Mouse (Mus musculus): Measurements from ENCODE around the gene Slc4a1. TPM values are rescaled to one million over a fixed set of nuclear protein-coding genes. Genes with fewer than 3 reads are reported as not detected.
"Not testable (repeated sequence)": the region's sequence is repeated elsewhere in the genome, so short reads cannot be mapped to it uniquely, and the experiment has no call there.

Slc4a1 gene
- total RNA-seq, 2 experiments from 2014 or later = 0.07 TPM; not detected in 1

DNA sequence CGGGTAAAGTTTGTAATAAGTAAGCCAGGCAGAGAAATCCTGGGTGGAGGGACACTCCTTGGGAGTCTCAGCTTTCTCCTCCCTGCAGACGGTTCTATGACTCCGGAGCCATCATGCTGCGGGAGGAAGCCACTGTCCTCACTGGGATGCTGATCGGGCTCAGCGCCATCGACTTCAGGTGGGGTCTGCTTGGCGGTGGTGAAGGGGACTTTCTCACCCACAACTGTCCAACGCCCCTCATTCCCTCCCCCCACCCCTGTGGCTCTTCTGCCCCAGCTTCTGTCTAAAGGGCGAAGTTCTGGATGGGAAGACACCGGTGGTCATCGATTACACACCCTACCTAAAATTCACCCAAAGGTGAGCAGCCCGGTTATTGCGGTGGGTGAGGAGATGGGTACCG, 33.1 kb upstream of the Slc4a1 start:
- no peak for DNase-seq (ENCODE audit: low spot score)

DNA sequence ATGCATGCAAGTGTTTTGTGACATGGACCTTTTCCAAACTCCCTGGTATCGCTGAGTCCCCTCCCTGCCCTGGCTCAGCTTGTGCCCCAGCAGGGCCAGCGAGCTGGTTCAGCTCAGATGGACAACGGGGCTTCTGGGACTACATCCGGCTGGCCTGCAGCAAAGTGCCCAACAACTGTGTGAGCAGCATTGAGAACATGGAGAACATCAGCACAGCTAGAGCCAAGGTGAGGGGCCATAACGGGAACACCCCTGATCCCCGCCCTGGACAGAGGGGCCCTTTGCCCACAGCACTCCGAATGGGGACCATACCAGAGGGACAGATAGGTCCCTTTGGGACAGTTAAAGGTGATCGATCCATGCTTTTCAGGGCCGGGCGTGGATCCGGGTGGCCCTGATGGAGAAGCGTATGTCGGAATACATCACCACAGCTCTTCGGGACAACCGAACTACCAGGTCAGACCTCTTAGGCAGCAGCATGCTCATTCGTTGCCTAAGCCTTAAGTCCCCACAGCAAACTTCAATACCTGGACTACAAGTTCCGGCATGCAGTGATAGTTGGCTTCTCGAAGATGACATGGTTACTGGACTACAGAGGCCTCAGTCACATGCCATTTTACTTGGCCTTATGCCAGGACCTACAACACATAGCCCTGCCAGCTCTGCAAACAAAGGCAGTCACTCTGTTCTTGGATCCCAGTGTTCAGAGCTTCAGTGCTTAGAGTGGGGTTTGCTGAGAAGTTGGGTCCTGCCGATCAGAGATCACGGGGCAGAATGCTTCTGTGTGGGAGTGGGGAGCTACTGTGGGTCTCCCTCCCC, 32.2 kb upstream of the Slc4a1 start:
- DNase-seq (ENCODE audit: low spot score) = no peak

DNA sequence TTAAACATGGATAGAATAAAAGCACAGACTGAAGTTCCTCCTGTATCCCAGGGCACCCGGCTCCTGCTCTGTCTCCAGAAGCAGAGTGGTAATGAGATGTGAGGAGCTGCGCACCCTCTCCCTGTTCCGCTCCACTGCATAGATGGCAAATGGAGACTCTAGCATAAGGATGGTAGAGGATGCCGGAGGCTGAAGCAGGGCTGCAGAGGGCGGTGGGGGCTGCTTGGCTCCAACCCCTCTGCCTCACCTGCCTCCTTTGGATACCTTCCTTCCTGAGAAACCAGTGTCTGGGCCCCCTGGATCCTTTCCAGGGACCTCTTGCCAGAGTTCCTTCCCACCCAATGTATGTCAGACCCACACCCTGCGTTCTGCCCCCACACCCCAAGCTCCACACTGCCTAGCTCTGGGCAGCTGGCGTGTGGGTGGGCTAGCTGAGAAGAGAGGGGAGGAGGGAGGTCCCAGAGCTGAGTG, 30.7 kb upstream of the Slc4a1 start:
- DNase-seq (ENCODE audit: low spot score) = no peak

DNA sequence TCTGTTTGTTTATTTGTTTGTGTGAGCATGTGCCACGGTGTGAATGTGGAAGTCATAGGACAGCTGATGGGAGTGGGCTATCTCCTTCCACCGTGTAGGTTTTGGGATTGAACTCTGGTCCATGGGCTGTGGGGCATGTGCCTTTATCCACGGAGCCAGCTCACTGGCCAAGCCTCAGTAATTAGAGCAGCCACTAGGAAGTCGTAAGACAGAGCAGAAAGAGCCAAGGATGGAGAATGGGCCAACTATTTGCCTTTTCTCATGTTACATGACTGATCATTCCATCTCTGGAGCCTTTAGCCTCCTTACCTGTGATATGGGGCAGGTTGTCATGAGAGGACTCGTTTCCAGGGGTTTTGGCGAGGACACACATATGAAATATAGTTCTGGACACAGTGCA, 30.3 kb upstream of the Slc4a1 start:
- no peak for DNase-seq (ENCODE audit: low spot score)

DNA sequence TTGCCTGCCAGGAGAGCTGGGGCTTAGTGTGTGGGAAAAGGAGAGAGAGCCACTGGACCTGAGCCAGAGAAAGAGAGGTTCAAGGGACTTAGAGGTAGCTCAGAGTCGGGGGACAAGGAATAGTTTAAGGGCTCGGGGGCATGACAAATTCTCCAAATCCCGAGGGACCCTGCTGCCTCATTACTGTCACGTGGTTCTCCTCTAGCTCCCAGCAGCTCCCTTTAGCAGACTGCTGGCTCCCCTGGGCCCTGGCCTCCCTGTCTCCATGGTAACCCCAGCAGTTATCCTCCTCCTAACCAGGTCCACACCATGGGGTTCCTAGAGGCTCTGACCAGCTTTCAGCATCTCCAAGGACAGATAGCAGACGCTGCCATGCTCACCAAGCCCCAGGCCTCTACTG, 29.2 kb upstream of the Slc4a1 start:
- no peak for DNase-seq (ENCODE audit: low spot score)

DNA sequence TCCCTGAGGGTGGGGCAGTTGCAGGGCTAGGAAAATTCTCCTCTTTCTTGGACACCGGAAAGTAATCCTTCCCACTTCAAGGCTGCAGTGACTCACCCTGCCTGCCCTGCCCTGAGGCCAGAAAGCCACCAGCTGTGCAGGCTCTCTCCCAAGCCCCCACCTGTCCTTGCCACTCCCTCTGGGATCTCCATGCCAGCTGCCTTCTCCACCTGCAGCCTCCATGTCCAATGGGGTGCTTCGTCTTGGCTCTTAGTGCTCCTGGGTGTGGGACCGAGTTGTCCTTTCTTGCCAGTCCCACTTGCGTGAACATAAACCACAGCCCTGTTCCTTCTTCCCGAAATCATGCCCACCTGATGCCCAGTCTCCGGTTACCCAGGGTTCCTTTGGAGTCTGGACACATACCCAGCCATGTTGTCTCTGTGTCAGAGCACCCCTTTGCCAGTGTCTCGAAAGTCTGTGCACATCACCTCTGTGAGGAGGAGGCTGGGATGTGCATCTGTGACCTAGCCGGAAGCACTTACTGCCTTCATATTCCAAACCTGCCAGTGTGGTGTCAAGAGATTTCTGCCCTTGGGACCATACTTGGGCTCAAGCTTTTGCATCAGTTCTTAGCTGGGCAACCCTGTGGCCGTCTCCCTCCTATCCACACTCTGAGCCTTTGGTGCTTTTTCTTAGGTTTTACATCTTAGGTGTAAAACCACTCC, 28.6 kb upstream of the Slc4a1 start:
- DNase-seq (ENCODE audit: low spot score) = no peak

DNA sequence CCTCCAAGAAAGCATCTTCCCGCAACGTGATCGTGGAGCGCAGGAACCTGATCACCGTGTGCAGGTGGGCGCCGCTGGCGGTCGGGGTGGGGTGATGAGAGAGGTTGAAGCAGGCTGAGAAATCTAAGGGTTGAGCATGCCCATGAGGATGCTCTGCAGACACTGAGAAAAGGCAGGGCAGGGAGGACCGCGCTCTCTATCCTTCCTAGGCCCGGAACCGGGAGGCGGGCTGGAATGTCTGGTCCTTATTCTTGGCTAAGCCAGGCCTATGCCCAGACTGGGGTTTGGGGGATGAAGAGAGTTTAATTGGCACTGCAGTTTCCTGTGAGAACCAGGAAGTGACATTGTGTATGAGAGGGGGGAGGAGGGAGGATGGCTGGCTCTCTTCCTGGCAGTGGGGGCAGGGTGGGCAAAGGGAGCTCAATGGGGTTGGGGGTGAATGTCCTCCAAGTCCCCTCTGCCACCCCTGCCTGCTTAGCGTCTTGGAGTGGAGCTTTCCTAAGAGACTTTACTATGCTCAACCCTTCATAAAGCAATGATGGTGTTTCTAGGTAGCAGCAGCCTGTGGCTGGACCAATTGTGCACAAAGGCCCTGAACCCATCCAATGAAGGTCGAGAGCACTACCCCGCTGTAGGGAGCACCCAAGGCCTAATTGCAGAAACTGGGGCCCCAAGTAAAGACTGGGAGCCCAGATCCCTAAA, 27.9 kb upstream of the Slc4a1 start:
- DNase-seq (ENCODE audit: low spot score) = no peak

DNA sequence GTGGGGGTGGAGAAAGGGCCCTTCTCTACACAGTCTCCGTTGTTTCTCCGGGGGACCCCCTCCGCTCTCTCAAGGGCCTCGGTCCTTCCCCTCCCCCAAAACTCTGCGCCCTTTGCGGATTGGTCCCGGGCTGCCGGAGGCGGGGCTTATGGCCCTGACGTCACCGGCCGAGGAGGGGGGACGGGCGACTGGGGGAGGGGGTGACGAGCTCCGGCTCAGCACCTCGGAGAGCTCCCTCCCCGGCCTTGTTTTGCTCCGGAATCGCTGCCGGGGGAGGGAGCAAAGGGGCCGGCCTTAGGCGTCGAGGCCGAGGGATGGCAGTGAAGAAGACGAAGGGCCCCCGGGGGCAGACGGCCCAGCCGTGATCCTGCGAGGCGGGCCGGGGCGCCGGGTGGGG, 27.2 kb upstream of the Slc4a1 start, which contains the start of gene Rundc3a:
TSS of gene Rundc3a (plus strand) at position 166 of the 397 bp plus-strand sequence.
- DNase-seq (ENCODE audit: low spot score) = peak; percentile 48

DNA sequence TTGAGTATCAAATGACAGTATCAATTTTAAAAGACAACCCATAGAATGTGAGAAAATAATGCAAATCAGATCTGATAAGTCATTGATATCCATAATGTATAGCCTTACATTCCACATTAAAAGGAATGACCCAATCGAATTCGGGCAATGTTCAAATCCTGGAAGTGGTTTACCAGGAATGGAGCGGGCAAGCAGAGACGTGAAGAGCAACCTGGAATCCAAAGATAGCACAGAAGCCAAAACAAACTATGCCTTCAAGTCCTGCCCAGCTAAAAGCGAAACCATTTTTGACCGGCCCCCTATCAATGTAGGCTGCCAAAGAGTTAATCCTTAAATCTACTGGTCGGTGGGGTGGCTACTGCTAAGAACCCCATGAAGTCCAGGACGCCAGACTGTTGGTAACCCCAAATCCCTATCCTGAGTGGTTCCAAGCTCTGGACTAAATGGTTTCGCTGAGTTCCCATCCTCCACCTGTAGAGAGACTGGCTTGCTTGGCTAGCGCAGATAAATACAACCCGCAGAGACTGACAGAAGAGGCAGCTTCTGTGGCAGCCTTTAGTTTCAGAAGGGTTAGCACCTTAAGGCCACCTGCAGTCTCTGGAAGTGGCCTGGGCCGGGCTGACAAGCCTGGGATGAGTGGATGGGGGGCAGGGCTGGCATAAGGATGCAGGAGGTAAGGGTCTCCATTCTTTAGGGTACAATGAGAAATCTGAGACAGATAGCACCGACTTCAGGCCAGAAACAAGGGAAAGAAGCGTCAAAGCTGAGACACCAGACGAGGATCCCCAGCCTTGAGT, 26.6 kb upstream of the Slc4a1 start:
- DNase-seq (ENCODE audit: low spot score) = no peak

DNA sequence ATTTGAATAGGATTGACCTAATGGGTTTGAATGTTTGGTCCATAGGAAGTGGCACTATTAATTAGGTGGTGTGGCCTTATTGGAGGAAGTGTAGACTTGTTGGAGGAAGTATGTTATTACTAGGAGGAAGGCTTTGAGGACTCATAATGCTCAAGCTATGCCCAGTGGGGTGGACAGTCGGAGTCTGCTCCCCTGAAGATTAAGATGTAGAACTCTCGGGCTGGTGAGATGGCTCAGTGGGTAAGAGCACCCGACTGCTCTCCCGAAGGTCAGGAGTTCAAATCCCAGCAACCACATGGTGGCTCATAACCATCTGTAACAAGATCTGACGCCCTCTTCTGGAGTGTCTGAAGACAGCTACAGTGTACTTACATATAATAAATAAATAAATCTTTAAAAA, 23.4 kb upstream of the Slc4a1 start:
- not testable (repeated sequence) for DNase-seq (ENCODE audit: low spot score)

DNA sequence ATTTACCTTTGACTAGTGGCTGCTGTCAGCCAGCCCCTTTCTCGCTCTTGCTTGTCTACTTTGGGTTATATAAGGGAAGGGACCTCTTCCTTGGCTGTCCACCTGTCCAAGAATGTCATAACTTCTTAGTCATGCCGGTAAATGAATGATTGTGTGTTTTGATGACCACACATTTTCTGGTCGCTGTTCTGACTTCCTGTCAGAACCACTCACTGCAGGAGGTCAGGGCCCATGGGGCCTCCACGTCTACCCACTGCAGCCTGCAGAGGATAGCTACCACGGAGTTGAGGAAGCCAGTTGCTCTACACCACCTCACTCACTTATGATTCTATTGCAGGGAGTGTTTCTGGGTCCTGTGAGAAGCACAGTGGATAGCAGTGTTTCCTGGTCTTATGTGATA, 20.1 kb upstream of the Slc4a1 start:
- DNase-seq (ENCODE audit: low spot score) = no peak

DNA sequence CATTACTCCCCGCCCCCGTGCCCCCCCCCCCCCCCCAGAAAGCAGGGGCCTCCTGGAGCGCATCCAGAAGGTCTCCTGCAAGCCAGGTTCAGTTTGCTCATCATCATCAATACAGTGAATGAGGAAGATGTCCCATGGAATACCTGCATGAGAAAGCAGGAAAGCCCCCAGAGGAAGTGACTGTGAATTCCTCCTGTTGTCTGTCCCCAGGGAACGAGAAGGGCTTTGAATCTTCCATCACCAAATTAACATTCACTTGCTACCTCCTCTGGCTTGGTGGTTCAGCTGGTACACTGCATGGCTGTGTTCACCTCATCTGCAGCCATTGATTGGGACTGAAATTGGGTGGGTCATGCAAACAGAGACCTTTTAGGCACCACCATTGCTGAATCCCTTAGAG, 19.1 kb upstream of the Slc4a1 start:
- no peak for DNase-seq (ENCODE audit: low spot score)

DNA sequence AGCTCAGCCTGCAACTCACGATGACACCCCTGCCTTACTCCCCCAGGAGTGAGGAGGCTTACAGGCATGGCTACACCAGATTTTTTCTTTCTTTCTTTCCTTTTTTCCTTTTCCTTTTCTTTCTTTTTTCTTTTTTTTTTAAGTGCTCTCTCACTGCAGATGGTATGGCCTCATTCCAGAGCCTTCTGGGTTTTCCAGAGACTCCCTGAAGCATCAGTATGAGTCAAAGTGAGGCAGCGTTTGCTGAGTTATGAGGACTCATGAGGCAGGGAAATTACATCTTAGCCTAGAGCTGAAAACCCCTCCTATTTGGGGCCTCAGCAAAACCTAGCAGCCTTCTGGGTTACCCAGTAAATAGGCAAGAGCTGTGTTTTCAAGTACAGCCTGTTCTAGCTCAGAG, 18.4 kb upstream of the Slc4a1 start:
- DNase-seq (ENCODE audit: low spot score) = no peak

DNA sequence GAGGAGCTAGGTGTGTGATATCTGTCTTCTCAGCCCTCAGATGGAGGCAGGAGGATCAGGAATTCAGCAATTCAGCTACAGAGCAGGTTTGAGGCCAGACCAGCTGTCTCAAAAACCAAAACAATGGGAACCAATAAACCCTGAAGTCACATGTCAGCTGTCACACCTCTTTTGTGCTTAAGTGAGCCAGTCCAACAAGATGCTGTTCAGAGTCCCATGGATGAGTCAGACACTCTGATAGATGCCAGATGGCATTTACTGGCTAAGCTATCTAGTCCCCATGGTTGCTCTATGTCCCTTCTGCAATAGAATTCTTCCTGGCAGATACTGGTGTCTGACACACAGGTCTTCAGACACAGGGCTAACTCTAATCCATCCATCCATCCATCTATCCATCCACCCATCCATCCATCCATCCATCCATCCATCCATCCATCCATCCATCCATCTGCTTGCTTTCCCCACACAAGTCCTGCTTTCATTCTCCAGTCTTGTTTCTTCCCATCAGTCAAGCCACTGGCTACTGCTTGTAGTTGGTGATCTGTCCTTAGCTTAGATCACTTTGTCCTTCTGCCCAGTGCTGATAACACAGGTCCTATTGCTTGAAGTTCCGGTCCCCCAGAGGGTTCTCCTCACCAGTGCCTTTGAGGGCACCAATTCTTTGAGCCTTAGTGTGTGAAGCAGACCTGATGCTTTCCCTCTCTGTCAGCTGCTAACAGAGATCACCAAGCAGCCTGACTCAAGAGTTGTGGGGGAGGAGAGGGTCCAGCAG, 17.5 kb upstream of the Slc4a1 start:
- DNase-seq (ENCODE audit: low spot score) = no peak

DNA sequence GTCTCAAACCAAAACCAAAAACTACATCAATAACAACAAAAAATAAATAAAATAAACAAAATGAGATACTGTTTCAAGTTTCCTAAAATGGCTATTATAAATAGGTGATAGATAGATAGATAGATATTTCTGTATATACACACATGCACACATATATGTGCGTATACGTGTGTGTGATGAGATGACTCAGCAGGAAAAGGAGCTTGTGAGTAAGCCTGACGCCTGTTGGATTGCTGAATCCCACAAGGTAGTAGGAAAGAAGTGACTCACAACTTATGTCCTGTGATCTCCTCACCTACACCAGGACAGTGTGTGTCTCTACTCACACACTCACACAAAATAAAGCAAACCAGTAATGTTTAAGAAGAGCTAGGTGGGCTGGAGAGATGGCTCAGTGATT, 16.8 kb upstream of the Slc4a1 start:
- DNase-seq (ENCODE audit: low spot score) = no peak

DNA sequence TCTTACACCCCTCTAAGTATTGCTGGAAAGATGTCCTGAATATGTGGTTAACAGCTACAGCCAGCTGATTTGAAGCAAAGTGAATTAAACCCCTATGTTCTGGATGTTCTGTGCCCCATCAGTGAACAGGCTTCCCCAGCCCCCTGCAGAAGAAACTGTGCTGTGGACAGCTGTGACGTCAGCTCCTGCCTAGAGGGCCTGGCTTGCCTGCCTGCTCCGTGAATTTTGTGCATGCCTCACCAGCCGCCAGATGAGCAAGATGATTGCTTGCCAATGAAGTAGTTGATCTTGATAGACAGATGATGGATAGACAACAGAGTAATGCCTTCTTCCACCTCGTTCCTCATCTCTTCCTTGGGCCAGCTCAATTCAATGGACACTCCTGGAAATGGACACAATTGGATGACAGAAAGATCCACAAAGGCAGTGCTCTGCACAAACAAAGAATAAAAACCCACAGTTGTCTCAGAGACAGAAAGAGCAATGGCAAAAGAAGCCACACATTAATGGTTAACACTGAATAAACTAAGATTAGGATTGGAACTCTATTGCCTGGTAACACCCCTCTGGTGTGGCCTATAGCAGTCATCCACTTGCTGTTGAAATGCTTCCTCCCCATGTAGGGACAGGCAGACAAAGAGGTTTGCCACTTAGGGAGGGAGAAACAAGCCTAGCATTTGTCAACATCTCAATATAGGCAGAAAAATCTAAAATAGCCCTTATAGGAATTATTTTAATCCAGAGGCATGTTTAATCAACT, 15.5 kb upstream of the Slc4a1 start:
- DNase-seq (ENCODE audit: low spot score) = no peak

DNA sequence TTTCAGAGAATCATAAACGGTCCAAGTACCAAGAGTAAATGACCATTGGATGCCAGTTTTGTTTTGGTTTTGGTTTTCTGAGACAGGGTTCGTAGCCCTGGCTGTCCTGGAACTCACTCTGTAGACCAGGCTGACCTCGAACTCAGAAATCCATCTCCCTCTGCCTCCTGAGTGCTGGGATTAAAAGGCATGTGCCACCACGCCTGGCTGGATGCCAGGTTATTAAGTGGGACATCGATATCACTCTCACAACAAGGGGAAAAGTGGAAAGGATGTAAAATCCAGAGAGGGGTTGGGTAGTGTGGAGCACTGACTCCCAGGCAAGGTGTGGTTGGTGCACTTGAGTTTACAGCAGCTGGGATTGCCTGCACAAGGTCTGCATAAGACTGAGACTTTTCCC, 14.1 kb upstream of the Slc4a1 start:
- no peak for DNase-seq (ENCODE audit: low spot score)

DNA sequence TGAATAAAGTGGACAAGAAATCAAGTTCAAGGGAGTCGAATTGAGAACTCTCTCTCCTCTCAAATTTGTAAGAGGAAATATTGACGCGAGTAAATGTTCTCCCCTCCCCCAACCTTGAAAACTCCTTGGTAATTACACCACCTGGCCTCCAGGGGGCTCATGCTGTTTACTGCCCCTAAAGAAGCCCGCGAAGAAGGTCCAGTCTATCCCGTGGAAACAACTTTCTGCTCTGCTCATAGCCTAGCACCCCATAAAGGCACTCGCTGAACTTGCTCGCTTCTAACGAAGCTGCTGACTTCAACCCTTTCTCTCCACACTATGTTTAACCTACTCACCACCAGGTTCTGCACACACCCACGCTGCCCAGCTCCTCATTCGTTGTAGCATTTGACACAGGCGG, 11.2 kb upstream of the Slc4a1 start:
- no peak for DNase-seq (ENCODE audit: low spot score)

DNA sequence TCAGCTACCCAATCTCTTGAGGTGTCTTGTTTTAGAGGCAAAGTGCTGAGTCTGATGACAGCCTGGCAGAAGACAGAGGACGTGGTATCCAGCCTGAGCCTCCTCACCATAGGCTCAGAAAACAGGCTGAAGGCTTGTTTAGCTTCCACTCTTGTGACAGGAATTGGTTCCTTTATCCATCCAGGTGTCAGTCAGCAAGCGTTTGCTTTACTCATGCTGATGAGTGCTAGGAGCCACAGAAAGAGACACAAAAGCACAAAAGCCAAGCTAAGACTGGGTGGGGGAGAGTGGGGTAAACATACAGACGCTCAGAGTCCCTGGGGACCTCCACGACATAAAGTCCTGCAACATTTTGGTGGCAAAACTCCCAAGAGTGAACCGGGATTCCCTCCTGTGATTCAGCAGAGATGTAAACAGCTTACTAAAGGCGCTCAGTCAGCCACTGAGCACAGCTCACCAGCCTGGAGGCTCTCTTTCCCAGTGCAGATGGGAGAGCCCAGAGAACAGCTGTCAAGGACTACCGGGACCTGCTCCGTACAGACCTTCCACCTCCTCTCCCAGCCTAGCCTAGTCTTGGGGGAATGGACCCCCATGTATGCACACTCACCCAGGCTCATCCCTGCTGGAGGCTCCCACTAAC, 10.3 kb upstream of the Slc4a1 start:
- DNase-seq (ENCODE audit: low spot score) = no peak
